Comparison of ENCODE assay signal across 20 mouse cellular contexts in genomic region chr6:100370358-100370757, GRCm38 (mm10).
"Had no signal": no experiment of that assay in that cellular context is flagged by ENCODE, and none has a peak within 500 bp of the region (broad histone marks: within the 10 kb centered on the region; RNA-seq: fewer than 3 reads in every experiment).

No protein-coding gene starts in this region.

- H3K9me3 ChIP-seq: limb, embryonic 10.5 days; liver, embryonic 13.5 days; midbrain, embryonic 10.5 days; midbrain, embryonic 13.5 days; neural tube, embryonic 12.5 days; neural tube, embryonic 15.5 days had no signal

- H3K27ac ChIP-seq: kidney, postnatal 0 days; layer of hippocampus, adult 2 months; limb, embryonic 10.5 days; limb, embryonic 13.5 days; liver, embryonic 13.5 days; midbrain, embryonic 10.5 days; midbrain, embryonic 13.5 days; neural tube, embryonic 12.5 days; neural tube, embryonic 15.5 days had no signal

- H3K9ac ChIP-seq: limb, embryonic 13.5 days; liver, embryonic 13.5 days; lung, embryonic 14.5 days; midbrain, embryonic 13.5 days; neural tube, embryonic 12.5 days; neural tube, embryonic 15.5 days had no signal

- DNase-seq: kidney, adult 2 months; kidney, postnatal 25 days; layer of hippocampus, adult 9-11 months; liver; liver, embryonic 13.5 days; lung, embryonic 14.5 days; lung, postnatal 36 days; thymus, adult 18-20 months; thymus, postnatal 36 days had no signal

- H3K36me3 ChIP-seq: limb, embryonic 10.5 days; limb, embryonic 13.5 days; liver, embryonic 13.5 days; midbrain, embryonic 10.5 days; midbrain, embryonic 13.5 days; neural tube, embryonic 12.5 days; neural tube, embryonic 15.5 days had no signal

- H3K27me3 ChIP-seq: limb, embryonic 13.5 days; midbrain, embryonic 13.5 days; neural tube, embryonic 12.5 days; neural tube, embryonic 15.5 days had no signal

- ATAC-seq: intestine, postnatal 0 days; lung, postnatal 0 days; midbrain, embryonic 13.5 days had no signal

- H3K4me3 ChIP-seq: layer of hippocampus, adult 2 months; limb, embryonic 10.5 days; limb, embryonic 13.5 days; liver, embryonic 13.5 days; megakaryocyte, embryonic 14.5 days; midbrain, embryonic 10.5 days; midbrain, embryonic 13.5 days; neural tube, embryonic 12.5 days; neural tube, embryonic 15.5 days had no signal

- H3K4me2 ChIP-seq: limb, embryonic 13.5 days; liver, embryonic 13.5 days; lung, embryonic 14.5 days; midbrain, embryonic 13.5 days; neural tube, embryonic 12.5 days; neural tube, embryonic 15.5 days had no signal

- H3K4me1 ChIP-seq: limb, embryonic 13.5 days; midbrain, embryonic 10.5 days; midbrain, embryonic 13.5 days; neural tube, embryonic 12.5 days; neural tube, embryonic 15.5 days had no signal
